Mouse (Mus musculus) liver, embryonic 16.5 days (tissue): ENCODE results near the gene Olfr1330. TPM values are rescaled to one million over a fixed set of nuclear protein-coding genes. Genes with fewer than 3 reads are reported as not detected.
"Not testable (repeated sequence)": the region's sequence is repeated elsewhere in the genome, so short reads cannot be mapped to it uniquely, and the experiment has no call there.

Source experiments
- ATAC-seq: fragments of 200-750 bp; cut with Nextera tagmentation; 2 replicates; pipeline ENCODE4 v1.8.0; 2017; ENCODE audit warnings: low read depth, mild to moderate bottlenecking, moderate number of reproducible peaks, moderate library complexity
- H3K27ac ChIP-seq: fragments of 300-500 bp; sonication (generic); 2 replicates; pipeline ENCODE4 v1.5.1; 2014; ENCODE audit warnings: mild to moderate bottlenecking, low read length
- H3K27me3 ChIP-seq: fragments of 300-500 bp; sonication (generic); 2 replicates; pipeline ENCODE4 v1.6.1; 2014; ENCODE audit warnings: low read depth, low read length, mixed read lengths; ENCODE audit not compliant: control insufficient read depth, insufficient read depth
- H3K36me3 ChIP-seq: fragments of 300-500 bp; sonication (generic); 2 replicates; pipeline ENCODE4 v1.6.1; 2014; ENCODE audit warnings: mild to moderate bottlenecking; ENCODE audit not compliant: control insufficient read depth, insufficient read depth
- H3K4me1 ChIP-seq: fragments of 300-500 bp; sonication (generic); 2 replicates; pipeline ENCODE4 v1.6.1; 2014; ENCODE audit warnings: low read depth, low read length, mixed read lengths; ENCODE audit not compliant: control insufficient read depth
- H3K4me2 ChIP-seq: fragments of 300-500 bp; sonication (generic); 2 replicates; pipeline ENCODE4 v1.6.1; 2014; ENCODE audit warnings: low read depth, low read length, mixed read lengths
- H3K4me3 ChIP-seq: fragments of 300-500 bp; sonication (generic); 2 replicates; pipeline ENCODE4 v1.5.1; 2014; ENCODE audit warnings: low read depth, mild to moderate bottlenecking, low read length
- H3K9ac ChIP-seq: fragments of 300-500 bp; sonication (generic); 2 replicates; pipeline ENCODE4 v1.6.1; 2014; ENCODE audit warnings: low read depth, low read length
- H3K9me3 ChIP-seq: fragments of 300-500 bp; sonication (generic); replicated peaks from 2 replicates; pipeline ENCODE4 v1.6.1; 2016; ENCODE audit warnings: low read length; ENCODE audit not compliant: control insufficient read depth
- WGBS: fragments of 180-500 bp; shearing (Covaris S2); extraction: QIAGEN DNeasy Blood & Tissue Kit; methylation state at CpG from one replicate; pipeline ENCODE4 v1.1.7; 2014; ENCODE audit not compliant: insufficient replicate concordance; 5-methylcytosine and 5-hydroxymethylcytosine counted together
- polyA plus RNA-seq: library from polyadenylated mRNA; unstranded; fragments of >200 nt; fragmentation: Nextera tagmentation; extraction: Ambion mirVana; gene quantifications from 2 replicates; pipeline ENCODE4 v1.2.1, GENCODE M21; 2015

The Olfr1330 gene
- 0.04 TPM in 1 of 2 replicates, not detected in the other for polyA plus RNA-seq

DNA sequence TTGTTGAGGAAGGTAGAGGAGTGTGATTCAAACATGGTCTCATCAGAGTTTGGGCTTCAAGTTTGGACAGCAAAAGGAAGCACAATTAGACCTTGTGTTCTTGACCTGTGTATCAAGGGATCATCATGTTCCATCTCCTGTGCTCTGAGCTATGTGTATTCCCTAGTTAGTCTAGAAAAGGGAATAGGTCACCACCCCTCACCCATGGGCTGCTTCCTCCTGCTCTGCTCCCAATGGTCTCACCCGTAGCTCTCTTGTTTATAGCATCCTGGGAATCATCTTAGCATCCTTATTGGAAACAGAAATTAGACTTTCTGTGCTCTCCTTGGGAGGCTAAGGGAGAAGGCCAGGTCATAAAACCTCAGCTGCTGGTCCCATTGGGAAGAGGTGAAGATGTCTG is at the start of gene Olfr1330:
Gene Olfr1330 (plus strand): TSS at position 301 of the 400 bp plus-strand sequence.
- Histone ChIP-seq H3K27ac (no peak within 1 kb of the TSS), H3K27me3 (no peaks in the 10 kb centered on the region), H3K4me2 (no peak within 1 kb of the TSS), H3K36me3 (no peaks in the 10 kb centered on the region), H3K4me3 (no peak within 1 kb of the TSS), H3K4me1 (no peaks in the 10 kb centered on the region), H3K9me3 (no peaks in the 10 kb centered on the region), H3K9ac (no peak within 1 kb of the TSS)
- ATAC-seq, result no peak
- WGBS, result 38% methylated on average over 1 of the region's 1 CpGs

- Histone ChIP-seq H3K9ac (no peak overlapping the region), H3K4me1 (no peaks in the 10 kb centered on the region), H3K36me3 (no peaks in the 10 kb centered on the region), H3K4me3 (no peak overlapping the region), H3K9me3 (no peaks in the 10 kb centered on the region), H3K27me3 (no peaks in the 10 kb centered on the region), H3K27ac (no peak overlapping the region), H3K4me2 (no peak overlapping the region)
- 53% methylated on average over 1 of the region's 1 CpGs for WGBS
- ATAC-seq, result no peak
Measured at GRCm38 (mm10) chr4:118861791-118862190, 26.6 kb upstream of the Olfr1330 start.

DNA sequence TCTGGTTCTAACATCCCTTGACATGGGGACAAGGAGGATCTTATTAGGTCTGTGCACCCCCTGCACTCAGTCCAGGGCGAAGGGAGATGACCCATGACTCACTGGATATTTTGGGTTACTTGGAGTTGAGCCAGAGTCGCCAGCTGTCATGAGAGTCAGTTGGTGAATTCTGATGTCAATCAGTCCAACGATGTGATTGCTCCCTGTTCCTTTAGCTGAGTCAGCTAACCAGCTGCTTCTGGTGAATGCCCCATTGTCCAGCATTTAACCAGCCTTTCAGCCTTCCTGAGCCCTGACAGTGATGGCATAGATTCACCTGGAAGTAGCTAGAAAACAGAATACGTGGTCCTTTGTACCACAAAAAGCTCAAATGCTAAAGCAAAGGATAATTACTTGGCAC is 25.7 kb upstream of the Olfr1330 start:
- H3K4me2 ChIP-seq, result no peak overlapping the region
- no peaks in the 10 kb centered on the region for H3K27me3 ChIP-seq
- H3K9me3 ChIP-seq, result no peaks in the 10 kb centered on the region
- no peak for ATAC-seq
- H3K4me1 ChIP-seq, result no peaks in the 10 kb centered on the region
- 38% methylated on average over 4 of the region's 4 CpGs for WGBS
- H3K4me3 ChIP-seq, result no peak overlapping the region
- H3K36me3 ChIP-seq, result no peaks in the 10 kb centered on the region
- no peak overlapping the region for H3K27ac ChIP-seq
- H3K9ac ChIP-seq, result no peak overlapping the region

DNA sequence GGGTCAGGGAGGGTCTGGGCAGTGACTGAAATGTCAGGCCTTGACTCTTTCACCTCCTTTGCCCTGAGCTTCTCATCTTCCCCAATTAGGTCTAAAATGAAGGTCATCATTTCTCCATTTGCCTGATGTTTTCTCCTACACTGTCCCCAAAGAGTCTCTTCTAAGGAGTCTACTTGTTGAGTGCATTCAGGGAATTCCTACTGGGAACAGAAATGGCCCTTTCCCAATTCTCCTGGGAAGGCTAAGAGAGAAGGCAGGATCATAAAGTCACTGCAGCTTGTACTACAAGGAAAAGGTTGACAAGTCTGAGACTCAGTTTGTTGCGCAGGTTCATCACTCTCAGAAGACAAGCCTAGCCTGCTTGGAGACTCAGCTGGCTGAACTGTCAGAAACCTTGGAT is 24.0 kb upstream of the Olfr1330 start, which contains the start of gene Olfr1331:
Gene Olfr1331 (plus strand): TSS at position 301 of the 400 bp plus-strand sequence.
- 77% methylated on average over 1 of the region's 1 CpGs for WGBS
- no peak within 1 kb of the TSS for H3K4me3 ChIP-seq

GRCm38 (mm10) chr4:118867566-118867965 is 20.8 kb upstream of the Olfr1330 start:
- no peak for ATAC-seq
- Histone ChIP-seq H3K4me3 (no peak overlapping the region), H3K9ac (no peak overlapping the region), H3K9me3 (no peaks in the 10 kb centered on the region), H3K4me1 (no peaks in the 10 kb centered on the region), H3K36me3 (no peaks in the 10 kb centered on the region), H3K27ac (no peak overlapping the region), H3K27me3 (no peaks in the 10 kb centered on the region), H3K4me2 (no peak overlapping the region)

More for the DNA sequence above, 24.0 kb upstream of the Olfr1330 start, which contains the start of gene Olfr1331:
- Histone ChIP-seq H3K9me3 (no peaks in the 10 kb centered on the region), H3K4me1 (no peaks in the 10 kb centered on the region), H3K36me3 (no peaks in the 10 kb centered on the region), H3K4me2 (no peak within 1 kb of the TSS), H3K27ac (no peak within 1 kb of the TSS), H3K9ac (no peak within 1 kb of the TSS), H3K27me3 (no peaks in the 10 kb centered on the region)
- no peak for ATAC-seq

GRCm38 (mm10) chr4:118901981-118902380 is 13.6 kb downstream of the Olfr1330 start:
- Histone ChIP-seq H3K9me3 (no peaks in the 10 kb centered on the region), H3K9ac (no peak overlapping the region), H3K4me1 (no peaks in the 10 kb centered on the region), H3K4me3 (no peak overlapping the region), H3K36me3 (no peaks in the 10 kb centered on the region), H3K4me2 (no peak overlapping the region), H3K27ac (no peak overlapping the region), H3K27me3 (no peaks in the 10 kb centered on the region)
- WGBS, result 43% methylated on average over 2 of the region's 2 CpGs
- no peak for ATAC-seq

DNA sequence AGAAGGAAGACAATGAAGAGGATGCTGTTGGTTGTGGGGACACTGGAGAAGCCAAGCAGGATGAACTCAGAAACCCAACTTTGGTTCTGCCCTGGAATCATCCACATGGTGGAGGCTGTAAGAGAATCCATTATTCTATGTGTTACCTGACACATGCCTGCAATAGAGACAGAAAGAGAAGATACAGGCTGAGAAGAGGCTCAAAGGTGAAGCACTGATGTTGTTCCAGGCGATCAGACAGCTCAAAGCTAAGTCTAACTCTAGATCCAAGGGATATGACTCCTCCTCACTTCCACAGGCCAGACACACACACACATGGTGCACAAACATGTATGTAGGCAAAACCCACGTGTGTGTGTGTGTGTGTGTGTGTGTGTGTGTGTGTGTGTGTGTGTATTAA is 29.0 kb downstream of the Olfr1330 start, which contains the start of gene Olfr1329:
Gene Olfr1329 (minus strand): TSS at position 101 of the 400 bp plus-strand sequence.
- not testable (repeated sequence) for H3K27me3 ChIP-seq, H3K9me3 ChIP-seq, H3K9ac ChIP-seq, H3K4me3 ChIP-seq, ATAC-seq, H3K4me2 ChIP-seq, H3K4me1 ChIP-seq, H3K36me3 ChIP-seq, H3K27ac ChIP-seq
- 29% methylated on average over 2 of the region's 2 CpGs for WGBS

DNA sequence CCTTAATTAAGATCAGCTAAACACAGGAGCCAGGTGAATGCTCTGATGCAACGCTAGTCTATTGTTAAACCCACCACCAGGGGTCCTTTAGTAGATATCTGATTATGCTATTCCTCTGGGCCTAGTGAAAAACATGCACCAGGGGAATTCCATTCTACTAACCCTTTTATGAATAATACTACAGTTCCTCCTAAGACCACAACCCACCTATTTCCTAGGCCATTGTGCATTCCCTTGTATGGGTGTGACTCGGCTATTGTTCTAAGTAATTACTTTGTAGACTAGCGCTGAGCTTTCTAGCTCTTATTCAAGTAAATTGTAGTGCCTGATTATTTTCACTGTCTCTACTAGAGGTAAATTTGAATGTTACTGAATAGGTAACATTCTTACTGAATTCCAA is 42.9 kb downstream of the Olfr1330 start:
- not testable (repeated sequence) for H3K27ac ChIP-seq, H3K36me3 ChIP-seq, ATAC-seq, H3K9me3 ChIP-seq, H3K4me2 ChIP-seq, H3K9ac ChIP-seq, H3K27me3 ChIP-seq, H3K4me3 ChIP-seq, H3K4me1 ChIP-seq
- 63% methylated on average over 3 of the region's 3 CpGs for WGBS

- Histone ChIP-seq H3K4me2 (no peak within 1 kb of the TSS), H3K4me3 (no peak within 1 kb of the TSS), H3K4me1 (no peaks in the 10 kb centered on the region), H3K9ac (no peak within 1 kb of the TSS), H3K9me3 (no peaks in the 10 kb centered on the region), H3K27me3 (no peaks in the 10 kb centered on the region), H3K27ac (no peak within 1 kb of the TSS), H3K36me3 (no peaks in the 10 kb centered on the region)
- no peak for ATAC-seq
- WGBS, result 46% methylated on average over 2 of the region's 2 CpGs
Measured at GRCm38 (mm10) chr4:118938512-118938911, 50.1 kb downstream of the Olfr1330 start, which contains the start of gene Olfr1328. Gene Olfr1328, minus strand, starts transcription at chr4:118938612.
